Mouse (Mus musculus): ENCODE results near the gene Vcp. TPM values are rescaled to one million over a fixed set of nuclear protein-coding genes. Genes with fewer than 3 reads are reported as not detected.

Gene Vcp
- polyA plus RNA-seq, 1 experiment = 319 TPM

DNA sequence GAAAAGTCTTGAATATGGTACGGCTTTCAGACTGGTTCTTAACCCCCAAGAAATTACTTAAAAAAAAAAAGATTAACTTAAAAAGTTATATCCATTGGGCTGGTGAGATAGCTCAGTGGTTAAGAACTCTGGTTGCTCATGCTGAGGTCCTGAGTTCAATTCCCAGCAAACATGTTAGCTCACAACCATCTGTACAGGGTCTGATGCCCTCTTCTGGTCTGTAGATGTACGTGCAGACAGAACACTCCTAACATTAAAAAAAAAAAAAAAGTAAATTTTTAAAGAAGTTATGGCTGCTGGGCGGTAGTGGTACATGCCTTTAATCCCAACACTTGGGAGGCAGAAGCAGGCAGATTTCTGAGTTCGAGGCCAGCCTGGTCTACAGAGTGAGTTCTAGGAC lies 22.2 kb downstream of the Vcp start:
- H3K79me2 ChIP-seq (ENCODE audit: control insufficient read depth, insufficient read depth) = no peaks in the 10 kb centered on the region
- H3ac ChIP-seq (ENCODE audit: control insufficient read depth, insufficient read length, low read depth) = no peak overlapping the region
- no peak overlapping the region for H3K4me3 ChIP-seq (ENCODE audit: insufficient read depth, poor library complexity, severe bottlenecking)
- H3K27me3 ChIP-seq (ENCODE audit: control insufficient read depth, insufficient read depth, insufficient read length) = no peaks in the 10 kb centered on the region
- H3K79me3 ChIP-seq (ENCODE audit: low read depth) = no peaks in the 10 kb centered on the region
- TF ChIP-seq MYOG (IDR thresholded peaks at IDR 0.05; ENCODE audit: control insufficient read depth, extremely low read depth, insufficient read length) (no peak), USF1 (IDR thresholded peaks at IDR 0.05; ENCODE audit: low read depth) (no peak), CEBPB (IDR thresholded peaks at IDR 0.05; ENCODE audit: low read depth) (no peak), FOSL1 (IDR thresholded peaks at IDR 0.05; ENCODE audit: insufficient read depth, low read length, poor library complexity, severe bottlenecking) (no peak), MYOD1 (IDR thresholded peaks at IDR 0.05; ENCODE audit: control insufficient read depth, insufficient read length, low read depth) (no peak), CTCF (IDR thresholded peaks at IDR 0.05; ENCODE audit: control insufficient read depth, insufficient read depth, insufficient read length) (no peak), MAX (IDR thresholded peaks at IDR 0.05) (no peak)
- peaks cover 58% of the 10 kb centered on the region for H3K36me3 ChIP-seq (ENCODE audit: control insufficient read depth, insufficient read depth)

DNA sequence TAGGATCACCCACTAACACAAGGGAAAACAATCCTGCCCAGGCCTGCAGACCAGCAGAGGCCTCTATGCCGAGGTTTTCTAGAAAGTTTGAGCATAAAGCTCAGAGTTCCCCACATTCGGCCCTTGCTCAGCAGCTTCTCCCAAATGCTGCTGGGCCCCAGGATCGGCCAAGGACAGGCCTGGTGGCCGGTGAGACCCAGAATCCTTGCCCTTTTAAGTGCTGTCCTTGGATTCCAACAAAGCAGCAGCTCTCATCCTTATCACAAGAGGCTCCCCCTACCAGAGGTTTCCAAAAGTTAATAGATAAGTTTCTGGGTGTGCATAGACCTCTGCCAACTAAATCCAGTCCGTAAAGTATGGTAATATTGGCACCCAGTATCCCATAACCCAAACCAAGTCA lies 26.4 kb downstream of the Vcp start:
- no peak overlapping the region for H3ac ChIP-seq (ENCODE audit: control insufficient read depth, insufficient read length, low read depth)
- H3K4me3 ChIP-seq (ENCODE audit: insufficient read depth, poor library complexity, severe bottlenecking) = no peak overlapping the region
- no peaks in the 10 kb centered on the region for H3K27me3 ChIP-seq (ENCODE audit: control insufficient read depth, insufficient read depth, insufficient read length)
- H3K36me3 ChIP-seq (ENCODE audit: control insufficient read depth, insufficient read depth) = peaks cover 23% of the 10 kb centered on the region
- no peak for TF ChIP-seq USF1 (IDR thresholded peaks at IDR 0.05; ENCODE audit: low read depth)
- no peaks in the 10 kb centered on the region for H3K79me2 ChIP-seq (ENCODE audit: control insufficient read depth, insufficient read depth)
- H3K79me3 ChIP-seq (ENCODE audit: low read depth) = no peaks in the 10 kb centered on the region

DNA sequence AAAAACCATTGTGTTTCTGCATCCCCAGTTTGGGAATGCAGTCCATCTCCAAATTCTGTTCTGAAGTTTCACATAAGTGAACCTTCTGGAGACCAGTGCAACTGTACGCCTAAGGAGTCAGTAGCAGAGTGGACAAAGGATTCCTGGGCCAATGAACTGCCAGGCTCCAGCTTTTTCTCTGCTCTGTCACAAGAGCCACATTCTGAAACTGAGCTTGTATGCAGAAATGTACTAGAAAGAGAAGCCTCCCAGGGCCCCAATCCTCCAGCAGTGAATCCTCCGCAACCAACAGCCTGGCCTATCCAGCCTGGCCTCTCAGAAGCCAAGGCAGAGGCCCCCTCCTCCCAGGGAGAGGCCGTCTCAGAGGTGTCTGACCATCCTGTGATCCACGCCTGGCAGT lies 27.4 kb downstream of the Vcp start:
- TF ChIP-seq CEBPB (IDR thresholded peaks at IDR 0.05; ENCODE audit: low read depth) = no peak
- no peak for TF ChIP-seq MAX (IDR thresholded peaks at IDR 0.05)
- no peak for TF ChIP-seq MYOD1 (IDR thresholded peaks at IDR 0.05; ENCODE audit: control insufficient read depth, insufficient read length, low read depth)
- no peak for TF ChIP-seq CTCF (IDR thresholded peaks at IDR 0.05; ENCODE audit: control insufficient read depth, insufficient read depth, insufficient read length)
- no peak for TF ChIP-seq USF1 (IDR thresholded peaks at IDR 0.05; ENCODE audit: low read depth)
- no peak for TF ChIP-seq FOSL1 (IDR thresholded peaks at IDR 0.05; ENCODE audit: insufficient read depth, low read length, poor library complexity, severe bottlenecking)
- no peak for TF ChIP-seq MYOG (IDR thresholded peaks at IDR 0.05; ENCODE audit: control insufficient read depth, extremely low read depth, insufficient read length)
- Histone ChIP-seq H3K79me2 (ENCODE audit: control insufficient read depth, insufficient read depth) (no peaks in the 10 kb centered on the region), H3ac (ENCODE audit: control insufficient read depth, insufficient read length, low read depth) (no peak overlapping the region), H3K36me3 (ENCODE audit: control insufficient read depth, insufficient read depth) (peaks cover 16% of the 10 kb centered on the region), H3K4me3 (ENCODE audit: insufficient read depth, poor library complexity, severe bottlenecking) (no peak overlapping the region), H3K27me3 (ENCODE audit: control insufficient read depth, insufficient read depth, insufficient read length) (no peaks in the 10 kb centered on the region), H3K79me3 (ENCODE audit: low read depth) (no peaks in the 10 kb centered on the region)

DNA sequence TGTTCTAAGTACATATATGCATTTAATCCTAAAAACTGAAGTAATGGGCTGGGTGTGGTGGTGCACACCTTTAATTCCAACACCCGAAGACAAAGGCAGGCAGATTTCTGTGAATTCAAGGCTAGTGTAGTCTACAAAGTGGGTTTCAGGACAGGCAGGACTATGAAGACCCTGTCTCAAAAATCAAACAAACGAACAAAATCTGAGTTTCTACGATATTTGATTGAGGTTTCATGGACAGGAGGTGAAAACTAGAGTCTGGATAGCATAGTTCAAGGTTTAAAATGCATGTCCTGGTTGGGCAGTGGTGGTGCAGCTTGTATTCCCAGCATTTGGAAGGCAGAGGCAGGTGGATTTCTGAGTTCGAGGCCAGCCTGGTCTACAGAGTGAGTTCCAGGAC lies 31.0 kb downstream of the Vcp start, which contains the start of gene 1700022I11Rik:
1700022I11Rik (plus strand) TSS at position 301 of the 400 bp plus-strand sequence.
- no peaks in the 10 kb centered on the region for H3K27me3 ChIP-seq (ENCODE audit: control insufficient read depth, insufficient read depth, insufficient read length)
- TF ChIP-seq MYOD1 (IDR thresholded peaks at IDR 0.05; ENCODE audit: control insufficient read depth, insufficient read length, low read depth) (no peak), CEBPB (IDR thresholded peaks at IDR 0.05; ENCODE audit: low read depth) (no peak), MAX (IDR thresholded peaks at IDR 0.05) (no peak), FOSL1 (IDR thresholded peaks at IDR 0.05; ENCODE audit: insufficient read depth, low read length, poor library complexity, severe bottlenecking) (no peak), MYOG (IDR thresholded peaks at IDR 0.05; ENCODE audit: control insufficient read depth, extremely low read depth, insufficient read length) (no peak), USF1 (IDR thresholded peaks at IDR 0.05; ENCODE audit: low read depth) (no peak), CTCF (IDR thresholded peaks at IDR 0.05; ENCODE audit: control insufficient read depth, insufficient read depth, insufficient read length) (no peak)
- no peak within 1 kb of the TSS for H3ac ChIP-seq (ENCODE audit: control insufficient read depth, insufficient read length, low read depth)
- no peaks in the 10 kb centered on the region for H3K79me2 ChIP-seq (ENCODE audit: control insufficient read depth, insufficient read depth)
- no peaks in the 10 kb centered on the region for H3K79me3 ChIP-seq (ENCODE audit: low read depth)
- no peaks in the 10 kb centered on the region for H3K36me3 ChIP-seq (ENCODE audit: control insufficient read depth, insufficient read depth)
- H3K4me3 ChIP-seq (ENCODE audit: insufficient read depth, poor library complexity, severe bottlenecking) = no peak within 1 kb of the TSS

DNA sequence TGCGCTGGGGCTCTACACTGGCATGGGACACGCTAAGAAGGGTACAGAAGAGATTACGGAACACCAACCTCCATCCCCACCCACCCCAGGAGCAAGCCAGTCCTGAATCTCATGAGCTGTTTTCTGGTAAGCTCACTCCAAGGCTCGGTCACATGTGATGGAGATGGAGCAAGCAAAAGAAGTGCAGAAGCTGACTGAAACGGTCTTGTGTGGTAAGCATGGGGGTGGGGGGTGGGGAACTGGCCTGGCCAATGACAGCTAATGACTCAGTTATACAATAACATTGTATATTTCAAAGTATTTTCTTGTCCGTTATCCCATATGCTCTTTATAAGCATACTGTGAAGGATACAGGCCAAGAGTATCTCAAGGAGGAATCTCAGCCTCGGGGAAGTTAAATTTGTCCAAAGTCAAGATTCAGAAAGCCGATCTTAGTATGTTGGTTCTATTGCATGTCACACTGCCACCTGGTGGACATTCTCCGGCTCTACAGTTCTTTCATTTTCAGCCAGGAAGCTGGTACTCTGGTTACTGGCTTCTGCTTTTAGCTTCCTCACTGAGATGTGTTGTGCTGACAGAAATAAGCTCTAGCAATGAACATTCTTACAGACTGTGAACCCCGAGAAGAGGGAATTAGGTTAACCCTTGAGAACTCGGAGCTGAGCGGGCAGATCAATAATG lies 35.1 kb downstream of the Vcp start:
- Histone ChIP-seq H3K79me2 (ENCODE audit: control insufficient read depth, insufficient read depth) (no peaks in the 10 kb centered on the region), H3K27me3 (ENCODE audit: control insufficient read depth, insufficient read depth, insufficient read length) (no peaks in the 10 kb centered on the region), H3ac (ENCODE audit: control insufficient read depth, insufficient read length, low read depth) (no peak overlapping the region), H3K4me3 (ENCODE audit: insufficient read depth, poor library complexity, severe bottlenecking) (no peak overlapping the region), H3K36me3 (ENCODE audit: control insufficient read depth, insufficient read depth) (no peaks in the 10 kb centered on the region), H3K79me3 (ENCODE audit: low read depth) (no peaks in the 10 kb centered on the region)
- TF ChIP-seq CTCF (IDR thresholded peaks at IDR 0.05; ENCODE audit: control insufficient read depth, insufficient read depth, insufficient read length) (no peak), MYOG (IDR thresholded peaks at IDR 0.05; ENCODE audit: control insufficient read depth, extremely low read depth, insufficient read length) (no peak)

DNA sequence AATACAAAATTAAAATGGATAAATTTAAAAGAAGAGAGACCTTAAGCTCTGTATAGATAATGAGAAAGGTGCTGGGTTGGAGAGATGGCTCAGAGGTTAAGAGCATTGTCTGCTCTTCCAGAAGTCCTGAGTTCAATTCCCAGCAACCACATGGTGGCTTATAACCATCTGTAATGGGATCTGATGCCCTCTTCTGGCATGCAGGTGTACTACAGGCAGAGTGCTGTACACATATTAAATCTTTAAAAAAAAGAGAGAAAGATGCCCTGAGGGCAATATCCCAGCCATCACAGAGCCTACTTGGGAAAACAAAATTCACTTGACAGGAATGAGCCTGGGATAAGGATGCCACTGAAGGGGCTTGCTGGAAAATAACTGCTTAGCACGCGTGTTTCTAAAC lies 36.8 kb downstream of the Vcp start:
- no peaks in the 10 kb centered on the region for H3K27me3 ChIP-seq (ENCODE audit: control insufficient read depth, insufficient read depth, insufficient read length)

More for the DNA sequence above, 36.8 kb downstream of the Vcp start:
- Histone ChIP-seq H3K79me2 (ENCODE audit: control insufficient read depth, insufficient read depth) (no peaks in the 10 kb centered on the region), H3ac (ENCODE audit: control insufficient read depth, insufficient read length, low read depth) (no peak overlapping the region), H3K36me3 (ENCODE audit: control insufficient read depth, insufficient read depth) (no peaks in the 10 kb centered on the region), H3K4me3 (ENCODE audit: insufficient read depth, poor library complexity, severe bottlenecking) (no peak overlapping the region), H3K79me3 (ENCODE audit: low read depth) (no peaks in the 10 kb centered on the region)
- TF ChIP-seq USF1 (IDR thresholded peaks at IDR 0.05; ENCODE audit: low read depth) = no peak
- no peak for TF ChIP-seq CEBPB (IDR thresholded peaks at IDR 0.05; ENCODE audit: low read depth)
- no peak for TF ChIP-seq MYOG (IDR thresholded peaks at IDR 0.05; ENCODE audit: control insufficient read depth, extremely low read depth, insufficient read length)
- TF ChIP-seq CTCF (IDR thresholded peaks at IDR 0.05; ENCODE audit: control insufficient read depth, insufficient read depth, insufficient read length) = no peak
- TF ChIP-seq MAX (IDR thresholded peaks at IDR 0.05) = no peak
- TF ChIP-seq FOSL1 (IDR thresholded peaks at IDR 0.05; ENCODE audit: insufficient read depth, low read length, poor library complexity, severe bottlenecking) = no peak
- TF ChIP-seq MYOD1 (IDR thresholded peaks at IDR 0.05; ENCODE audit: control insufficient read depth, insufficient read length, low read depth) = no peak

All from C2C12 (cell line).